Mouse (Mus musculus): Measurements from ENCODE around the gene Cabcoco1. TPM values are rescaled to one million over a fixed set of nuclear protein-coding genes. Genes with fewer than 3 reads are reported as not detected.

Gene Cabcoco1
- polyA plus RNA-seq, 1 experiment from 2014 or later, result not detected

DNA sequence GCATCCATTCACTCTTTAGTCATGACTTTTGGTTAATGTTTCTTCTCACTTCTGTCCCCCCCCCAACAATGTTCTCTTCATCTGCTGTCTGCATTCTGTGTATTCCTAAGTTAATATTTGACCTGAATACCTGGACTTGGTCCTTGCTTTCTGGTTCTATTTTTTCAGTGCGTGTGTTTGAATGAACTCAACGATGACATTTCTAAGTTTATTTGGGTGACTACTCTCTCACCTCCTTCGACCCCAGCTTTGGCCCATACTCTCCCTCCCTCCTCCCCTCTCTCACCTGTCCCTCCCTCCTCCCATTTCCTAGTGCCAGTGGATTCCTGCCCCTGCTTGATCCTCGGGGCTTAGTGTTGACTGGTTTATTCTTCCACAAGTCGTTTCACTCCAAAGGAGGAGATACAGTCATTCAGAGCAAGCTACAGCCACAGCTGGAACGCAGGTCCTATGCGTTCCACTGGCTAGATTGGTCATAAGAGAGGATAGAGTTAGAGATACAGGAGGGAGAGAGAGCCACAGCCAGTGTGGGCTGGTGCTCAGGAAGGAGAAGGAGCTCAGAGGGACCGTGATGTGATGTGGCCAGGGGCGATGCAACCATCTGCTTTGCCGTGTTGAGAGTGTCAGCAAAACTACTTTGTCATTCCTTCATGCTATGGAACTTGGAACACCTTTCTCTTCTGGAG is 12.2 kb downstream of the Cabcoco1 start:
- no peak overlapping the region for H3K4me2 ChIP-seq (ENCODE audit: low read depth)
- H3K4me3 ChIP-seq (ENCODE audit: low read depth, low read length), result no peak overlapping the region
- no peaks in the 10 kb centered on the region for H3K27me3 ChIP-seq (ENCODE audit: control insufficient read depth, insufficient read depth, low read length)
- DNase-seq (ENCODE audit: low spot score), result no peak
- no peak for ATAC-seq (ENCODE audit: insufficient read depth, low FRiP score, low TSS enrichment)
- no peaks in the 10 kb centered on the region for H3K4me1 ChIP-seq (ENCODE audit: control insufficient read depth, insufficient read depth, low read length)
- H3K27ac ChIP-seq (ENCODE audit: low read depth, low read length), result no peak overlapping the region
- no peaks in the 10 kb centered on the region for H3K9me3 ChIP-seq (ENCODE audit: control insufficient read depth, low read length)
- H3K9ac ChIP-seq (ENCODE audit: low read length), result no peak overlapping the region
- 84% methylated on average over 10 of the region's 10 CpGs for WGBS
- H3K36me3 ChIP-seq (ENCODE audit: control insufficient read depth, insufficient read depth, low read length), result no peaks in the 10 kb centered on the region

DNA sequence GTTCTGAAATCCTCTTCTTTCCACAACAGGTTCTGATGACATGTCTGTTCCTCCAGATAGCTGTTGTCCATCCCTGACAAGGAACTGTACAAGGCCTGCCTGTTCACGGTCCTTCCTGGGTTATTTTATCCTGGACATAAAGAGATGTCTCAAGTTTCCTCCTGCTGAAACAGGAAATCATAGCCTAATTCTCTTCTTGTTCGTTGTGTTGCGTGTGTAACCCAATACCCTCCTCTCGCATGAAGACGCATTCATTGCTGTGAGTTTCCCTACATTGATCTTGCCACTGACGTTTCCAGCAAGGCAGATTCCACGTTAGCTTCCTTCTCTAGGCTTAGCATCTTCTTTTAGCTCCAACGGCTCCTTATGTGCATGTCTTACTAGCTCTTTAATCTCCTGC is 12.7 kb downstream of the Cabcoco1 start:
- Histone ChIP-seq H3K36me3 (ENCODE audit: control insufficient read depth, insufficient read depth, low read length) (no peaks in the 10 kb centered on the region), H3K4me2 (ENCODE audit: low read depth) (no peak overlapping the region), H3K4me1 (ENCODE audit: control insufficient read depth, insufficient read depth, low read length) (no peaks in the 10 kb centered on the region), H3K27ac (ENCODE audit: low read depth, low read length) (no peak overlapping the region), H3K9ac (ENCODE audit: low read length) (no peak overlapping the region), H3K9me3 (ENCODE audit: control insufficient read depth, low read length) (no peaks in the 10 kb centered on the region), H3K4me3 (ENCODE audit: low read depth, low read length) (no peak overlapping the region), H3K27me3 (ENCODE audit: control insufficient read depth, insufficient read depth, low read length) (no peaks in the 10 kb centered on the region)
- ATAC-seq (ENCODE audit: insufficient read depth, low FRiP score, low TSS enrichment) (no peak), DNase-seq (ENCODE audit: low spot score) (no peak)
- WGBS, result 59% methylated on average over 8 of the region's 8 CpGs

DNA sequence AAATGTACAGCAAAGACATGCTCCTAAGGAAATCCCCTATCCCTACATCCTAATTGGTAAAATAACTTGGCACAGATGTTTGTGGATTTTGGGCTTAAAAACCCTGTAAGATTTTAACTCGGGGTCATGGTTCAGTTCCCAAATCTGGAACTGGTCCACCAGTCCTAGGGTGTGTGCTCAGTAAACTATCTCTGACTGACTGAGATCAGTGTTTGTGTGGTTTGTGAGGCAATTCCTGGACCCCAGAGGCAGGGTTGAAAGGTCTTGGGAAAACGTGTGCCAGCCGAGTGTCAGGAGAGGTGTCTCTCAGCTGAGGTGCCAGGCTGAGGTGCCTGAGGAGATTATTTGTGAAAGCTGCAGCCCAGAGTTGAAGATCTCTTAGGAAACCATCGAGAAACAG is 19.6 kb downstream of the Cabcoco1 start:
- Histone ChIP-seq H3K9ac (ENCODE audit: low read length) (no peak overlapping the region), H3K4me3 (ENCODE audit: low read depth, low read length) (no peak overlapping the region), H3K4me1 (ENCODE audit: control insufficient read depth, insufficient read depth, low read length) (no peaks in the 10 kb centered on the region), H3K27me3 (ENCODE audit: control insufficient read depth, insufficient read depth, low read length) (no peaks in the 10 kb centered on the region), H3K36me3 (ENCODE audit: control insufficient read depth, insufficient read depth, low read length) (no peaks in the 10 kb centered on the region), H3K9me3 (ENCODE audit: control insufficient read depth, low read length) (no peaks in the 10 kb centered on the region), H3K4me2 (ENCODE audit: low read depth) (no peak overlapping the region), H3K27ac (ENCODE audit: low read depth, low read length) (no peak overlapping the region)
- DNase-seq (ENCODE audit: low spot score) (no peak), ATAC-seq (ENCODE audit: insufficient read depth, low FRiP score, low TSS enrichment) (no peak)
- WGBS, result 82% methylated on average over 4 of the region's 4 CpGs

DNA sequence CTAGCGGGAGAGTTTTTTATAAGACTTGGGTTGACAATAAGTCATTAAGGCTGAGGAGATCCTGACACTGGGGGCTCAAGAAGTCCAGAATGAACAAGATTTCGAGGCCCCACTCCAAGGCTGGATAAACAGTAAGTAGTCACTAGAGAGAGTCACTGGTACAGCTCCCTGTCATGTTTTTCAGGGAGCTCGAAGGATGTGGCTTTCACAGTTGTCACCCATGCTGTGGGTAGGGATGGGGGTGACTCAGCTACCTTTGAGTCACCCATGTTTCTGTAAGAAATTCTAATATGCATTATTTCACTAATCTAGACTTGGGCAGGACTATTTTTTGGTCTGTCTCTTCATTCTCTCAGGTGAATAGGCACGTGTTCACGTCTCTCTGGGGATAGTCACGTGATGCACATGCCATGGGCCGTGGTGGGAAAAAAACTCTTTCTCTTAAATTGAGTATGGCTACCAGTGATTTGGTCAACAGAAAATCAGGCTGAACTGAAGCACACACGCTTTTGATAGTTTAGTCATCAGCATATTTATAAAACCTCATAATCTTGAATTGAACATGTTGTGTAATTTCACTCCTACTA is 29.2 kb downstream of the Cabcoco1 start:
- Histone ChIP-seq H3K36me3 (ENCODE audit: control insufficient read depth, insufficient read depth, low read length) (no peaks in the 10 kb centered on the region), H3K9me3 (ENCODE audit: control insufficient read depth, low read length) (no peaks in the 10 kb centered on the region), H3K4me2 (ENCODE audit: low read depth) (no peak overlapping the region), H3K27me3 (ENCODE audit: control insufficient read depth, insufficient read depth, low read length) (no peaks in the 10 kb centered on the region), H3K27ac (ENCODE audit: low read depth, low read length) (no peak overlapping the region), H3K9ac (ENCODE audit: low read length) (no peak overlapping the region), H3K4me3 (ENCODE audit: low read depth, low read length) (no peak overlapping the region), H3K4me1 (ENCODE audit: control insufficient read depth, insufficient read depth, low read length) (no peaks in the 10 kb centered on the region)
- DNase-seq (ENCODE audit: low spot score), result no peak
- 90% methylated on average over 8 of the region's 8 CpGs for WGBS
- ATAC-seq (ENCODE audit: insufficient read depth, low FRiP score, low TSS enrichment), result no peak

DNA sequence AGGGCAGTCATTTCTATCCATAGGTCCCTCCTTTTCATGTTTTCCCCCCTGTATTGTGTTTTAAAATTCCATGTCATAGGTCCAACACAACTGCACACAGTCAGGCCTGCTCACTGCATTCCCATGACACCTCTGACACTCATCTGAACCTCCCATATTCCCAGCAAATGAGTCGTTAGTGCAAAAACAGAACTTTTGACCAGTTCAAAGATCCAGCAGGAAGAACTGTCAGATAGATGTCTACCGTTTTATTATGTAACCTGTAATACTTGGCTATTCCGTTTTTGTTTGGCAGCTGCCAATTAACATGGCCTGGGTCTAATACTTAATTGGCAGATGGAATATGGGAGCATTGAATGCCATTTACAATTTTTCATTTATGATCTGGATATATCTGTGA is 34.0 kb downstream of the Cabcoco1 start:
- ATAC-seq (ENCODE audit: insufficient read depth, low FRiP score, low TSS enrichment), result no peak
- Histone ChIP-seq H3K4me3 (ENCODE audit: low read depth, low read length) (no peak overlapping the region), H3K4me1 (ENCODE audit: control insufficient read depth, insufficient read depth, low read length) (no peaks in the 10 kb centered on the region), H3K4me2 (ENCODE audit: low read depth) (no peak overlapping the region), H3K36me3 (ENCODE audit: control insufficient read depth, insufficient read depth, low read length) (no peaks in the 10 kb centered on the region), H3K9me3 (ENCODE audit: control insufficient read depth, low read length) (no peaks in the 10 kb centered on the region), H3K9ac (ENCODE audit: low read length) (no peak overlapping the region), H3K27ac (ENCODE audit: low read depth, low read length) (no peak overlapping the region), H3K27me3 (ENCODE audit: control insufficient read depth, insufficient read depth, low read length) (no peaks in the 10 kb centered on the region)
- DNase-seq (ENCODE audit: low spot score), result no peak
- WGBS, result 90% methylated on average over 3 of the region's 3 CpGs

DNA sequence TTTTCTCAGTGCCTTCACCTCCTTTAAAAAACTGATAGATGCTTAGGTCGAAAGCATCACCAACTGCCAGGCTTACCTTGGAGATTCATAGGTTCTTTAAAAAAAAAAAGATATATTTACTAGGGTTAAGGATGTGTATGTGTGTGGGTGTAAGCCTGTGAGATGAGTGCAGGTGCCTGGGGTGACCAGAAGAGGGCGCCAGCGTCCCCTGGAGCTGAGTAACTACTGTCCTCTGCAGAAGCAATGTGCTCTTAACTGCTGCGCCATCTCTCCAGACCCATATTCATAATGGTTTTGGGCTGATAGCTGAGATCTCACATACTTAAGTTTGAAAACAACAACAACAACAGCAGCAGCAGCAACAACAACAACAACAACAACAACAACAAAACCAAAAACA is 35.5 kb downstream of the Cabcoco1 start:
- DNase-seq (ENCODE audit: low spot score), result no peak
- WGBS, result 83% methylated on average over 4 of the region's 4 CpGs
- Histone ChIP-seq H3K4me1 (ENCODE audit: control insufficient read depth, insufficient read depth, low read length) (no peaks in the 10 kb centered on the region), H3K9ac (ENCODE audit: low read length) (no peak overlapping the region), H3K4me3 (ENCODE audit: low read depth, low read length) (no peak overlapping the region), H3K9me3 (ENCODE audit: control insufficient read depth, low read length) (no peaks in the 10 kb centered on the region), H3K27me3 (ENCODE audit: control insufficient read depth, insufficient read depth, low read length) (no peaks in the 10 kb centered on the region), H3K4me2 (ENCODE audit: low read depth) (no peak overlapping the region), H3K36me3 (ENCODE audit: control insufficient read depth, insufficient read depth, low read length) (no peaks in the 10 kb centered on the region), H3K27ac (ENCODE audit: low read depth, low read length) (no peak overlapping the region)
- ATAC-seq (ENCODE audit: insufficient read depth, low FRiP score, low TSS enrichment), result no peak

DNA sequence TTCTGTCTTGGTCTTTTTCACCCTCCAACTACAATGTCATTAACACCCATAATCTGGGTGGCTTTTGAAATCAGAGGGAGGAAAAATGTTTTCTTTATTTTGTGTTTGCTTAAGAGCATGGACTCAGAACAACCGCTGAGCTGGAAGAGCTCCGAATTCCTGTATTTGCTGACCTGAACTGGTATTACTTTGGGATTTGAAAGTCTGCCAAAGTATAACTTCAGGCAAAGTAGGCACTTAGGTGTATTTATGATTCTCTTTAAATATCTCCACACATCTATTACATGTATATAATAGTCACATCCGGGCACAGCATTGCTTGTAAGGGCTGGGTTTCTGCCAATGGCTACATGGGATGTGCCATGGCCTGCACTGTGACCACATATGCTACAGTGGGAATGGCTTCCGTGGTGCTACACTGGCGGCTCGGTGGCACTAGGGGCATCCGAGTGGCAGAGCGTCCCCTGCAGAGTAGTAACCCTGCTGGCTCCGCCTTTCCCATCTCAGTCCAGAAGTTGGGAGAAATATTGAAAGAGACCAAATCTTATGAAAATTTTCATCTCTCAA is 37.0 kb downstream of the Cabcoco1 start:
- H3K36me3 ChIP-seq (ENCODE audit: control insufficient read depth, insufficient read depth, low read length), result no peaks in the 10 kb centered on the region
- WGBS, result 92% methylated on average over 9 of the region's 9 CpGs
- H3K4me1 ChIP-seq (ENCODE audit: control insufficient read depth, insufficient read depth, low read length), result no peaks in the 10 kb centered on the region
- H3K9me3 ChIP-seq (ENCODE audit: control insufficient read depth, low read length), result no peaks in the 10 kb centered on the region
- H3K9ac ChIP-seq (ENCODE audit: low read length), result no peak overlapping the region
- H3K4me2 ChIP-seq (ENCODE audit: low read depth), result no peak overlapping the region
- H3K27me3 ChIP-seq (ENCODE audit: control insufficient read depth, insufficient read depth, low read length), result no peaks in the 10 kb centered on the region
- no peak overlapping the region for H3K27ac ChIP-seq (ENCODE audit: low read depth, low read length)
- H3K4me3 ChIP-seq (ENCODE audit: low read depth, low read length), result no peak overlapping the region
- ATAC-seq (ENCODE audit: insufficient read depth, low FRiP score, low TSS enrichment) (no peak), DNase-seq (ENCODE audit: low spot score) (no peak)

DNA sequence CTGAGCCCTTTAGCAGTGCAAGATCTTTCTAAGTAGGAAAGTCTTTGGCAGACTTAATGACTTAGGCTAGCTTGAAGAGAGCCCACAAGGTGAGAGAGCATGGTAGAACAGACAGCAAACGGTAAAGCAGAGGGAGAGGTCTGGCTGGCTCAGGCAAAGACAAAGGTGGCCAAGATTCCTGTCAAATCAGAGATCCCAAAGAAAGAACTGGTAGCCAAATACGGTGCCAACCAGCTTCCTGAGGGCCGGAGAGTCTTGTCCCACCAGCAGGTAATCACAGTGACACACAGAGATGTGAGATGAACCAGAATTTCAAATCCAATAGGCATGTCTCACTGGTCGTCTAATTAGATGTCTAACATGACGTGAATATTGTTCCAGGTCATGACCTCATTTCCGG is 40.6 kb downstream of the Cabcoco1 start:
- no peak overlapping the region for H3K4me3 ChIP-seq (ENCODE audit: low read depth, low read length)
- no peak overlapping the region for H3K27ac ChIP-seq (ENCODE audit: low read depth, low read length)
- 88% methylated on average over 6 of the region's 6 CpGs for WGBS
- DNase-seq (ENCODE audit: low spot score), result no peak
- no peak for ATAC-seq (ENCODE audit: insufficient read depth, low FRiP score, low TSS enrichment)
- no peak overlapping the region for H3K4me2 ChIP-seq (ENCODE audit: low read depth)
- H3K36me3 ChIP-seq (ENCODE audit: control insufficient read depth, insufficient read depth, low read length), result no peaks in the 10 kb centered on the region
- no peaks in the 10 kb centered on the region for H3K27me3 ChIP-seq (ENCODE audit: control insufficient read depth, insufficient read depth, low read length)
- H3K4me1 ChIP-seq (ENCODE audit: control insufficient read depth, insufficient read depth, low read length), result no peaks in the 10 kb centered on the region
- H3K9me3 ChIP-seq (ENCODE audit: control insufficient read depth, low read length), result no peaks in the 10 kb centered on the region
- H3K9ac ChIP-seq (ENCODE audit: low read length), result no peak overlapping the region

DNA sequence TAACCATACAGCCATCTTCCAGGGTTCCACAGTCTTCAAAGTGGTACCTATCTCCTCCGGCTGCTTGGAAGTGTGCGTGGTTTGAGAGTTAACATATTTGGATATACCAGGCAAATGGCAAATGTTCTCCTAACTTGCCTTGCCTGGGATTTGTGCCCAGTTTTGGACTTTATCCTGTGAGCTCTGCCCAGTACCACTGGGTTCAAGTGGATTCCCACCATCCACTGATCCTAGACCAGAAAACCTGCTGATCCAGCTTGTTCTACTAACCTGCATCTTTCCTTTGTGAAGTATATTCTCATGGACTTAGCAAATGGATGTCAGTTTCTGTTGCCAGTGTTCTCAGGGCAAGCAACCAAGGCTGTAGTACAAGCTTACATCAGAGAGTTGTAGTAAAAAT is 46.5 kb downstream of the Cabcoco1 start:
- H3K27ac ChIP-seq (ENCODE audit: low read depth, low read length), result no peak overlapping the region
- H3K27me3 ChIP-seq (ENCODE audit: control insufficient read depth, insufficient read depth, low read length), result no peaks in the 10 kb centered on the region
- H3K4me1 ChIP-seq (ENCODE audit: control insufficient read depth, insufficient read depth, low read length), result no peaks in the 10 kb centered on the region
- H3K9me3 ChIP-seq (ENCODE audit: control insufficient read depth, low read length), result no peaks in the 10 kb centered on the region
- no peak overlapping the region for H3K9ac ChIP-seq (ENCODE audit: low read length)
- WGBS, result 95% methylated on average over 2 of the region's 2 CpGs
- no peaks in the 10 kb centered on the region for H3K36me3 ChIP-seq (ENCODE audit: control insufficient read depth, insufficient read depth, low read length)
- H3K4me2 ChIP-seq (ENCODE audit: low read depth), result no peak overlapping the region
- ATAC-seq (ENCODE audit: insufficient read depth, low FRiP score, low TSS enrichment), result no peak
- H3K4me3 ChIP-seq (ENCODE audit: low read depth, low read length), result no peak overlapping the region
- no peak for DNase-seq (ENCODE audit: low spot score)
